ENCODE assay signal across 31 mouse cellular contexts in genomic region chr11:44861108-44861507, GRCm38 (mm10).
"Had no signal": no experiment of that assay in that cellular context is flagged by ENCODE, and none has a peak within 500 bp of the region (broad histone marks: within the 10 kb centered on the region; RNA-seq: fewer than 3 reads in every experiment).

No protein-coding gene starts in this region.

- H3K27ac ChIP-seq: limb, embryonic 10.5 days; limb, embryonic 12.5 days; limb, embryonic 13.5 days; limb, embryonic 15.5 days; liver, embryonic 12.5 days; liver, embryonic 13.5 days; liver, embryonic 14.5 days; liver, embryonic 15.5 days; lung, embryonic 15.5 days; macrophage; midbrain, embryonic 10.5 days; midbrain, embryonic 12.5 days; midbrain, embryonic 13.5 days; midbrain, embryonic 15.5 days; neural tube, embryonic 12.5 days had no signal

- H3K9me3 ChIP-seq: limb, embryonic 10.5 days; limb, embryonic 12.5 days; limb, embryonic 13.5 days; limb, embryonic 15.5 days; liver, embryonic 12.5 days; liver, embryonic 13.5 days; liver, embryonic 15.5 days; lung, embryonic 15.5 days; megakaryocyte, embryonic 14.5 days; midbrain, embryonic 10.5 days; midbrain, embryonic 12.5 days; midbrain, embryonic 13.5 days; midbrain, embryonic 15.5 days; neural tube, embryonic 12.5 days had no signal

- H3K36me3 ChIP-seq: limb, embryonic 10.5 days; limb, embryonic 12.5 days; limb, embryonic 13.5 days; limb, embryonic 15.5 days; liver, embryonic 12.5 days; liver, embryonic 13.5 days; liver, embryonic 15.5 days; lung, embryonic 15.5 days; midbrain, embryonic 10.5 days; midbrain, embryonic 12.5 days; midbrain, embryonic 13.5 days; midbrain, embryonic 15.5 days; neural tube, embryonic 12.5 days had no signal

- H3K4me1 ChIP-seq: limb, embryonic 15.5 days; liver, embryonic 12.5 days; liver, embryonic 13.5 days; liver, embryonic 15.5 days; lung, embryonic 15.5 days; midbrain, embryonic 12.5 days; midbrain, embryonic 15.5 days; neural tube, embryonic 12.5 days had no signal

- H3K4me3 ChIP-seq: limb, embryonic 10.5 days; limb, embryonic 12.5 days; limb, embryonic 13.5 days; limb, embryonic 15.5 days; liver, embryonic 12.5 days; liver, embryonic 13.5 days; liver, embryonic 15.5 days; lung, embryonic 15.5 days; megakaryocyte, embryonic 14.5 days; midbrain, embryonic 10.5 days; midbrain, embryonic 12.5 days; midbrain, embryonic 13.5 days; midbrain, embryonic 15.5 days; myocyte; neural tube, embryonic 12.5 days had no signal

- DNase-seq: left cerebral cortex, postnatal 4 days; liver; liver, embryonic 13.5 days; liver, postnatal 0 days; lung, adult 18-20 months; lung, adult 2 months; lung, embryonic 14.5 days; lung, postnatal 10 days; lung, postnatal 14 days; lung, postnatal 36 days; lung, postnatal 4 days; midbrain, embryonic 14.5 days had no signal

- H3K9ac ChIP-seq: limb, embryonic 12.5 days; limb, embryonic 13.5 days; limb, embryonic 15.5 days; liver, embryonic 12.5 days; liver, embryonic 13.5 days; liver, embryonic 14.5 days; liver, embryonic 15.5 days; liver, postnatal 0 days; lung, embryonic 14.5 days; lung, embryonic 15.5 days; midbrain, embryonic 12.5 days; midbrain, embryonic 13.5 days; midbrain, embryonic 15.5 days; neural tube, embryonic 12.5 days had no signal

- H3K27me3 ChIP-seq: limb, embryonic 12.5 days; limb, embryonic 13.5 days; limb, embryonic 15.5 days; liver, embryonic 12.5 days; liver, embryonic 13.5 days; liver, embryonic 15.5 days; lung, embryonic 15.5 days; midbrain, embryonic 12.5 days; midbrain, embryonic 13.5 days; midbrain, embryonic 15.5 days; neural tube, embryonic 12.5 days had no signal

- H3K4me2 ChIP-seq: limb, embryonic 12.5 days; limb, embryonic 13.5 days; limb, embryonic 15.5 days; liver, embryonic 12.5 days; liver, embryonic 13.5 days; liver, embryonic 15.5 days; lung, embryonic 14.5 days; lung, embryonic 15.5 days; midbrain, embryonic 11.5 days; midbrain, embryonic 12.5 days; midbrain, embryonic 13.5 days; midbrain, embryonic 15.5 days; neural tube, embryonic 12.5 days had no signal

- ATAC-seq: liver, embryonic 12.5 days; liver, postnatal 0 days; lung, postnatal 0 days; midbrain, embryonic 13.5 days; midbrain, embryonic 15.5 days; midbrain, embryonic 16.5 days had no signal
